Mouse (Mus musculus) cerebellum, adult 2 months (tissue): ENCODE results near the gene 4921504E06Rik.

Experiments used
- CTCF ChIP-seq: fragments of 200-500 bp; IDR thresholded peaks from 2 replicates; pipeline ENCODE4 v1.5.1; 2011; ENCODE audit warnings: low read depth, mild to moderate bottlenecking, control low read depth, low read length, moderate library complexity, borderline replicate concordance; ENCODE audit not compliant: insufficient read depth
- POLR2A ChIP-seq: fragments of 200-500 bp; IDR thresholded peaks from 2 replicates; pipeline ENCODE4 v1.6.1; 2011; ENCODE audit warnings: low read length, control low read depth, borderline replicate concordance; ENCODE audit not compliant: insufficient read depth

DNA sequence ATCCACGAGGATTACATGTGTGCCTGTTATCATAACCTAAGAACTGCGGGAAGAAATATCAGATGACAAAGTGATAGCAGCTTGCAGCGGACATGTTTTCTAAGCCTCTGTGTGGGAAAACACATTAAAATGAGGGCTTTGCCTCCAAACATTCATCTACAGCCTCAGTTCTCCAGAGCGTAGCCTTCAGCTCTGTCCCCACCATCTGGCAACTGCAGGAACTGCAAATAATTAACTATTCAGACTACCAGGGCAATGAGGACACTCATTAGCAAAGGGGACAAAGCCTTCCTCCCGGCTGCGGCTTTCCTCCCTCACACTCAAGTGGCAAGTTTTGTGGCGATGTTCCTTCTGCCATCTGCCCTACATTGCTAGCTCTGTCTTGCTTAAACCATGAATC, 33.9 kb downstream of the 4921504E06Rik start:
- TF ChIP-seq POLR2A (no peak), CTCF (peak; percentile 68)
